Mouse (Mus musculus): ENCODE measurements around the gene Smndc1.
A peak's percentile ranks its signal among the peaks of the same experiment; 100 is the strongest.

Smndc1 gene

GRCm38 (mm10) chr19:53343174-53343881, 47.0 kb downstream of the Smndc1 start:
- no peak for DNase-seq (ENCODE audit: low spot score in 2 of 2)

- no peak for DNase-seq (ENCODE audit: low spot score in 2 of 2)
These were observed 50.0 kb downstream of the Smndc1 start for GRCm38 (mm10) chr19:53340423-53340822.

- DNase-seq (ENCODE audit: low spot score in 2 of 2), result no peak
These were observed 55.1 kb downstream of the Smndc1 start for GRCm38 (mm10) chr19:53335241-53335640.

- DNase-seq (ENCODE audit: low spot score in 2 of 2), result no peak
These were observed 56.6 kb downstream of the Smndc1 start for GRCm38 (mm10) chr19:53333730-53334129.

- DNase-seq (ENCODE audit: low spot score in 2 of 2), result no peak
These were observed 58.4 kb downstream of the Smndc1 start for GRCm38 (mm10) chr19:53331882-53332500.

- peak in 1 of 2 experiments; percentile 50 for DNase-seq (ENCODE audit: low spot score in 2 of 2)
These were observed 60.4 kb downstream of the Smndc1 start for GRCm38 (mm10) chr19:53329992-53330381.
